Mouse (Mus musculus) kidney, embryonic 15.5 days (tissue): ENCODE results near the gene Myadml2. TPM values are rescaled to one million over a fixed set of nuclear protein-coding genes. Genes with fewer than 3 reads are reported as not detected.

Experiments
- ATAC-seq: fragments of 200-750 bp; cut with Nextera tagmentation; replicated peaks from 2 replicates; pipeline ENCODE4 v1.8.0; 2017; ENCODE audit warnings: moderate TSS enrichment; ENCODE audit not compliant: low FRiP score
- H3K27ac ChIP-seq: fragments of 300-500 bp; sonication (generic); 2 replicates; pipeline ENCODE4 v1.5.1; 2015; ENCODE audit warnings: mild to moderate bottlenecking, inconsistent platforms
- H3K27me3 ChIP-seq: fragments of 300-500 bp; sonication (generic); 2 replicates; pipeline ENCODE4 v1.6.1; 2015; ENCODE audit warnings: inconsistent platforms
- H3K36me3 ChIP-seq: fragments of 300-500 bp; sonication (generic); 2 replicates; pipeline ENCODE4 v1.6.1; 2015; ENCODE audit warnings: inconsistent platforms
- H3K4me1 ChIP-seq: fragments of 300-500 bp; sonication (generic); 2 replicates; pipeline ENCODE4 v1.6.1; 2015; ENCODE audit warnings: inconsistent platforms
- H3K4me2 ChIP-seq: fragments of 300-500 bp; sonication (generic); 2 replicates; pipeline ENCODE4 v1.6.1; 2015; ENCODE audit warnings: moderate library complexity, mild to moderate bottlenecking, inconsistent platforms
- H3K4me3 ChIP-seq: fragments of 300-500 bp; sonication (generic); replicated peaks from 2 replicates; pipeline ENCODE4 v1.5.1; 2015; ENCODE audit warnings: mild to moderate bottlenecking, inconsistent platforms
- H3K9ac ChIP-seq: fragments of 300-500 bp; sonication (generic); 2 replicates; pipeline ENCODE4 v1.6.1; 2015; ENCODE audit warnings: mild to moderate bottlenecking, inconsistent platforms
- H3K9me3 ChIP-seq: fragments of 300-500 bp; sonication (generic); replicated peaks from 2 replicates; pipeline ENCODE4 v1.6.1; 2016; ENCODE audit warnings: inconsistent platforms
- WGBS: fragments of 180-500 bp; shearing (Covaris S2); methylation state at CpG from one replicate; pipeline ENCODE4 v1.1.7; 2015; ENCODE audit warnings: mixed read lengths; 5-methylcytosine and 5-hydroxymethylcytosine counted together
- microRNA-seq: library from miRNA; unstranded; fragments of <30 nt; microRNA quantifications from one replicate; pipeline ENCODE4, GENCODE M21; 2016
- polyA plus RNA-seq: library from polyadenylated mRNA; unstranded; fragments of >200 nt; fragmentation: Nextera tagmentation; extraction: Ambion mirVana; gene quantifications from 2 replicates; pipeline ENCODE4 v1.2.1, GENCODE M21; 2015

The Myadml2 gene
- polyA plus RNA-seq, 1 experiment from 2014 or later: 0.29 TPM

GRCm38 (mm10) chr11:120598990-120599549 is 48.9 kb downstream of the Myadml2 start:
- no peak for ATAC-seq
- Histone ChIP-seq H3K4me2 (peak overlapping the region; percentile 92), H3K27me3 (no peaks in the 10 kb centered on the region), H3K9ac (peak overlapping the region; percentile 74), H3K4me3 (peak overlapping the region; percentile 99), H3K27ac (peak overlapping the region; percentile 89), H3K4me1 (peaks cover 32% of the 10 kb centered on the region), H3K9me3 (no peaks in the 10 kb centered on the region), H3K36me3 (peaks cover 71% of the 10 kb centered on the region)
- 41% methylated on average over 17 of the region's 17 CpGs for WGBS

- H3K9ac ChIP-seq: peak within 1 kb of the TSS; percentile 92
- WGBS: under 1% methylated on average over 86 of the region's 88 CpGs
- H3K27ac ChIP-seq: peak within 1 kb of the TSS; percentile 89
- H3K4me1 ChIP-seq: peaks cover 32% of the 10 kb centered on the region
- peak within 1 kb of the TSS; percentile 92 for H3K4me2 ChIP-seq
- peak within 1 kb of the TSS; percentile 99 for H3K4me3 ChIP-seq
- H3K27me3 ChIP-seq: no peaks in the 10 kb centered on the region
- no peaks in the 10 kb centered on the region for H3K9me3 ChIP-seq
- H3K36me3 ChIP-seq: peaks cover 71% of the 10 kb centered on the region
- ATAC-seq: peak; percentile 98
These were observed 49.5 kb downstream of the Myadml2 start, which contains the start of the genes Alyref and Anapc11 for GRCm38 (mm10) chr11:120598283-120598989. Alyref (minus strand) TSS chr11:120598365. Anapc11 (plus strand) TSS chr11:120598421.

DNA sequence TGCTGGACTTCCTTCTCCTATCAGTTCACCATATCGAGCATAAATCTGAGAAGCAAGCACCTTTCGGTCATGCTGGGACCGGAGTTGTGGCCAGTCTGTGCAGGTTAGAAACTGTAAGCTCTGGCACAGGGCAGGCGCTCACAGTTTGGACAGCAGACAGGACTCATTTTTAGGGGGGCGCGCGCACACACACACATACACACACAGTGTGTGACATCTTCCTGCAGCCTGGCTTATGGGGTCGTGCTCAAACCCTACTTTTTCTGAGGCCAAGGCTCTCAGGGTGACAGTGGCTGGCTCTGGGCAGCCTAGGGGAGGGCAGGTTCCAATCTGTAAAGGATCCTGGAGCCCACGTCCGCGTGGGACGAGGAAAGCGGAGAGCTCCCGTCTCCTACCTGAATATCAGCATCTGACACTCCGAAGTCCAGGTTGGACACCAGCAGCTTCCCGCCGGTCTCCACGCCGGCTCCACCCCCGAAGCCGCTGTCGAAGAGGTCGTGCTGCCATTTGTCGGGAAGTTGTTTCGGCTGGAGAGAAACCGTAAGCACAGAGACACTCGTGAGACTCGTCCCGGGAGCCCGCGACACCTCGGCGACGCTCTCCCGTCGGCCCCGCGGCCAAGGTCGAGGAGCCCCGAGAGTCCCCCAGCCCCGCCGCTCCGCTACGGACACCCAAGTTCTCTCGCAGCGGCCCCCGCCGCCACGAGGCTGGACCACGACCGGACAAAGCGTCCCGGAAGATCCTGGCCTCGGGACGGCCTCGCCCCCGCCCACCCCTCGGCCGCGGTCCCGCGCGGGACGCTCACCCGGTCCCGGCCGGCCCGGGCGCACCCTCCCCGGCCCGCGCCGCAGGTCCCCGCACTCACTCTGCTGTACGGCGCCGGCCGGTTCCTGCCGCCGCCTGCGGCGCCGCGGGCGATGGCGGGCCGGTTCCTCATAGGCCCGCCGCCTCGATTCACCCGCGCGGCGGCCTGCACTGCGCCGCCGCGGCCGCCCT is 50.4 kb downstream of the Myadml2 start:
- peak overlapping the region; percentile 92 for H3K4me2 ChIP-seq
- H3K27me3 ChIP-seq: no peaks in the 10 kb centered on the region
- no peaks in the 10 kb centered on the region for H3K9me3 ChIP-seq
- H3K36me3 ChIP-seq: peaks cover 71% of the 10 kb centered on the region
- H3K4me1 ChIP-seq: peaks cover 32% of the 10 kb centered on the region
- peak overlapping the region; percentile 89 for H3K27ac ChIP-seq
- 2% methylated on average over 99 of the region's 99 CpGs for WGBS
- H3K4me3 ChIP-seq: peak overlapping the region; percentile 99
- peak; percentile 61 for ATAC-seq
- H3K9ac ChIP-seq: peak overlapping the region; percentile 92

Small RNAs within 50 kb of the gene (microRNA-seq; reads per million reads assigned to microRNA genes)
- 1.0 reads per million for gene Mir6936

Other genes with a start within 250 kb of the Myadml2 start
- gene Nploc4, start 210.4 kb downstream of the Myadml2 start, polyA plus RNA-seq: 33.5 and 34.8 TPM in 2 replicates
- not detected in 2 replicates for gene Tspan10, start 205.5 kb downstream of the Myadml2 start, polyA plus RNA-seq
- 0.28 and 0.38 TPM in 2 replicates for gene Pde6g, start 194.7 kb downstream of the Myadml2 start, polyA plus RNA-seq
- gene Oxld1, start 190.1 kb downstream of the Myadml2 start, polyA plus RNA-seq: 13.1 and 13.8 TPM in 2 replicates
- 40.5 and 41.9 TPM in 2 replicates for gene Ccdc137, start 190.0 kb downstream of the Myadml2 start, polyA plus RNA-seq
- 42.7 and 53.3 TPM in 2 replicates for gene Arl16, start 180.6 kb downstream of the Myadml2 start, polyA plus RNA-seq
- gene Mrpl12, start 163.5 kb downstream of the Myadml2 start, polyA plus RNA-seq: 166 and 172 TPM in 2 replicates
- 84.6 and 91.9 TPM in 2 replicates for gene Slc25a10, start 156.3 kb downstream of the Myadml2 start, polyA plus RNA-seq
- 2.4 and 2.6 TPM in 2 replicates for gene Gcgr, start 117.5 kb downstream of the Myadml2 start, polyA plus RNA-seq
- gene Mcrip1, start 98.4 kb downstream of the Myadml2 start, polyA plus RNA-seq: 199 and 212 TPM in 2 replicates
- gene Ppp1r27, start 97.0 kb downstream of the Myadml2 start, polyA plus RNA-seq: 0.49 and 1.4 TPM in 2 replicates
- gene P4hb, start 74.9 kb downstream of the Myadml2 start, polyA plus RNA-seq: 718 and 736 TPM in 2 replicates
- gene Arhgdia, start 66.5 kb downstream of the Myadml2 start, polyA plus RNA-seq: 588 and 644 TPM in 2 replicates
- 494 TPM in 2 replicates for gene Alyref, start 49.8 kb downstream of the Myadml2 start, polyA plus RNA-seq
- 193 and 206 TPM in 2 replicates for gene Anapc11, start 49.7 kb downstream of the Myadml2 start, polyA plus RNA-seq
- 24.4 and 25.2 TPM in 2 replicates for gene Npb, start 39.7 kb downstream of the Myadml2 start, polyA plus RNA-seq
- 118 and 140 TPM in 2 replicates for gene Pcyt2, start 30.2 kb downstream of the Myadml2 start, polyA plus RNA-seq
- gene Sirt7, start 22.9 kb downstream of the Myadml2 start, polyA plus RNA-seq: 32.7 and 33.9 TPM in 2 replicates
- 32.2 and 35.9 TPM in 2 replicates for gene Mafg, start 14.6 kb downstream of the Myadml2 start, polyA plus RNA-seq
- 25.4 and 29.3 TPM in 2 replicates for gene Pycr1, start 4.4 kb downstream of the Myadml2 start, polyA plus RNA-seq
- 5.2 and 7.7 TPM in 2 replicates for gene Notum, start 13.0 kb upstream of the Myadml2 start, polyA plus RNA-seq
- gene Aspscr1, start 24.8 kb upstream of the Myadml2 start, polyA plus RNA-seq: 127 and 144 TPM in 2 replicates
- 164 and 176 TPM in 2 replicates for gene Cenpx, start 65.6 kb upstream of the Myadml2 start, polyA plus RNA-seq
- 52.9 and 66.0 TPM in 2 replicates for gene Lrrc45, start 65.8 kb upstream of the Myadml2 start, polyA plus RNA-seq
- 27.6 and 31.0 TPM in 2 replicates for gene Rac3, start 73.3 kb upstream of the Myadml2 start, polyA plus RNA-seq
- 31.9 and 32.1 TPM in 2 replicates for gene Dcxr, start 79.1 kb upstream of the Myadml2 start, polyA plus RNA-seq
- gene Cbr2, start 84.0 kb upstream of the Myadml2 start, polyA plus RNA-seq: 2.4 and 3.4 TPM in 2 replicates
- 3.8 and 6.1 TPM in 2 replicates for gene Hmga1b, start 114.6 kb upstream of the Myadml2 start, polyA plus RNA-seq
- gene Rfng, start 136.0 kb upstream of the Myadml2 start, polyA plus RNA-seq: 36.5 and 39.9 TPM in 2 replicates
- gene Gps1, start 136.1 kb upstream of the Myadml2 start, polyA plus RNA-seq: 200 and 215 TPM in 2 replicates
- 74.2 and 87.2 TPM in 2 replicates for gene Dus1l, start 148.2 kb upstream of the Myadml2 start, polyA plus RNA-seq
- 44.1 and 51.8 TPM in 2 replicates for gene Fasn, start 176.4 kb upstream of the Myadml2 start, polyA plus RNA-seq